Mouse (Mus musculus) limb, embryonic 15.5 days (tissue): ENCODE measurements around the gene Adck2. TPM values are rescaled to one million over a fixed set of nuclear protein-coding genes. Genes with fewer than 3 reads are reported as not detected.

Experiments
- ATAC-seq: fragments of 200-750 bp; cut with Nextera tagmentation; 2 replicates; pipeline ENCODE4 v1.8.0; 2017; ENCODE audit warnings: low read depth, moderate TSS enrichment; ENCODE audit not compliant: insufficient number of reproducible peaks, low FRiP score, low TSS enrichment
- H3K27ac ChIP-seq: fragments of 300-500 bp; sonication (generic); 2 replicates; pipeline ENCODE4 v1.5.1; 2015; ENCODE audit warnings: moderate library complexity, mild to moderate bottlenecking, inconsistent platforms
- H3K27me3 ChIP-seq: fragments of 300-500 bp; sonication (generic); 2 replicates; pipeline ENCODE4 v1.6.1; 2015; ENCODE audit warnings: inconsistent platforms
- H3K36me3 ChIP-seq: fragments of 300-500 bp; sonication (generic); 2 replicates; pipeline ENCODE4 v1.6.1; 2015; ENCODE audit warnings: inconsistent platforms
- H3K4me1 ChIP-seq: fragments of 300-500 bp; sonication (generic); 2 replicates; pipeline ENCODE4 v1.6.1; 2015; ENCODE audit warnings: inconsistent platforms
- H3K4me2 ChIP-seq: fragments of 300-500 bp; sonication (generic); 2 replicates; pipeline ENCODE4 v1.6.1; 2015; ENCODE audit warnings: mild to moderate bottlenecking, inconsistent platforms
- H3K4me3 ChIP-seq: fragments of 300-500 bp; sonication (generic); 2 replicates; pipeline ENCODE4 v1.5.1; 2015; ENCODE audit warnings: mild to moderate bottlenecking, inconsistent platforms
- H3K9ac ChIP-seq: fragments of 300-500 bp; sonication (generic); 2 replicates; pipeline ENCODE4 v1.6.1; 2015; ENCODE audit warnings: inconsistent platforms
- H3K9me3 ChIP-seq: fragments of 300-500 bp; sonication (generic); 2 replicates; pipeline ENCODE4 v1.6.1; 2016; ENCODE audit warnings: inconsistent platforms
- WGBS: fragments of 180-500 bp; shearing (Covaris S2); methylation state at CpG from one replicate; pipeline ENCODE4 v1.1.7; 2015; 5-methylcytosine and 5-hydroxymethylcytosine counted together
- polyA plus RNA-seq: library from polyadenylated mRNA; unstranded; fragments of >200 nt; fragmentation: Nextera tagmentation; extraction: Ambion mirVana; gene quantifications from 2 replicates; pipeline ENCODE4 v1.2.1, GENCODE M21; 2015

Gene Adck2
- polyA plus RNA-seq, 1 experiment from 2014 or later, result 48.3 TPM

DNA sequence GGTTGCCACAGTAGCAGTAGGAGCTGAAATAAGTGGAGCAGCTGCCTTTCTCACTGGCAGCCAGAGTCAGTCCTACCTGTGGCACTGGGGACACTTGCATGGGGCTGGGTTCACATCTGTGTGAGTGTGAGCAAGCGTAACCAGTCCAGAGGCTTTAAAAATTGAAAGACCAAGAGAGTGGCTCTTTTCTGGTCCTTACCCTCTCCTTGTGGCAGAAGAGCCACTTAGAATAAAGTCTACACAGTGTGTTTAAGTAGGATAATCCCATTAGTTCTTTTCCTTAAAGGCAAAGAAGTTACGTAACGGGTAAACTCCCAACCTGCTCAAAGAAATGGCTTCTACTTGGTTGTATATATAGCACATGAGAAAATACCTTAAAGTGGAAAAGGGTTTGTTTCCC, 27.2 kb downstream of the Adck2 start:
- Histone ChIP-seq H3K27me3 (no peaks in the 10 kb centered on the region), H3K4me2 (no peak overlapping the region), H3K4me3 (no peak overlapping the region), H3K9ac (no peak overlapping the region), H3K27ac (no peak overlapping the region), H3K9me3 (no peaks in the 10 kb centered on the region), H3K4me1 (no peaks in the 10 kb centered on the region), H3K36me3 (peaks cover 53% of the 10 kb centered on the region)
- ATAC-seq, result no peak
- whole genome bisulfite sequencing, result 95% methylated on average over 3 of the region's 3 CpGs

DNA sequence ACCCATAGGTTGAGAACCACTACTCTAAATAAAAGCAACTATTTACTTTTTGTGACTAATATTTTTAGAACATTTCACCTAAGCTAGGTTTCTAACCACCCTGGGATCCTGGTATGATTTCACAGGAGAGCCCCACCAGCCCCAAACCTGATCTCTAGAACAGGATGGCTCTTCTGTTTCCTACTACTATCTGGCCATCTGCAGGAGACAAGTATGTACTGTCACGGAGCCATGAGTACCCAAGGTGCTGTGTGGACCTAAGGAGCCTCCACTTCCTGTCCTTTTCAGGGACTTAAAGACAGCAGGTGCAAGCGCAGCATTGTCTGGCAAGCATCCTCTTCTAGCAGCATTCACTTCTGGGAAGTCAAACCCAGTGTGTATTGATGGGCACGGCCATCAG, 28.2 kb downstream of the Adck2 start:
- 82% methylated on average over 3 of the region's 3 CpGs for WGBS
- Histone ChIP-seq H3K9me3 (no peaks in the 10 kb centered on the region), H3K9ac (no peak overlapping the region), H3K27me3 (no peaks in the 10 kb centered on the region), H3K36me3 (peaks cover 46% of the 10 kb centered on the region), H3K27ac (no peak overlapping the region), H3K4me1 (no peaks in the 10 kb centered on the region), H3K4me3 (no peak overlapping the region), H3K4me2 (no peak overlapping the region)
- no peak for ATAC-seq

DNA sequence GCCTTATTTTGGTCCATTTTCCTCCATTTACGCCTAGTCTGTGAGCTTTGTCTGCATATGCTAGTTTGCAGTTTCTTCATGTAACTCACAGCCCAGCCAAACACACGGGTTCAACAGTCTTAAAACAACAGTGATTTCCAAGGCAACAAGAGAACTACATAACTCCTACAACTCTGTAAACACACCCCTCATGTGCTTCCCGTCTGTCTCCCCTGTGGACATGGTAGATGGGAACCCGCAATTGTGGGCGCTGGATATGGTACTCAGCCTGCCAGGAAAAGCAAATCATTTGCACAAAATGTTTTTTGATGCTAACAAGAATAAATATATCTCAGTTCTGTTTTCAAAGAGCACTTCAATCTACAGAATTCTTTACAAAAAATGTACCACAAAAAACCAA, 30.9 kb downstream of the Adck2 start:
- 86% methylated on average over 5 of the region's 5 CpGs for WGBS
- H3K9ac ChIP-seq, result no peak overlapping the region
- H3K4me2 ChIP-seq, result no peak overlapping the region
- no peaks in the 10 kb centered on the region for H3K27me3 ChIP-seq
- H3K4me3 ChIP-seq, result no peak overlapping the region
- no peaks in the 10 kb centered on the region for H3K9me3 ChIP-seq
- H3K36me3 ChIP-seq, result peaks cover 34% of the 10 kb centered on the region
- ATAC-seq, result no peak
- H3K27ac ChIP-seq, result no peak overlapping the region
- no peaks in the 10 kb centered on the region for H3K4me1 ChIP-seq

GRCm38 (mm10) chr6:39606056-39606455, 32.4 kb downstream of the Adck2 start:
- Histone ChIP-seq H3K9me3 (no peaks in the 10 kb centered on the region), H3K27ac (no peak overlapping the region), H3K4me3 (no peak overlapping the region), H3K4me2 (no peak overlapping the region), H3K4me1 (no peaks in the 10 kb centered on the region), H3K36me3 (peaks cover 24% of the 10 kb centered on the region), H3K27me3 (no peaks in the 10 kb centered on the region), H3K9ac (no peak overlapping the region)
- 77% methylated on average over 6 of the region's 6 CpGs for WGBS
- ATAC-seq, result no peak

DNA sequence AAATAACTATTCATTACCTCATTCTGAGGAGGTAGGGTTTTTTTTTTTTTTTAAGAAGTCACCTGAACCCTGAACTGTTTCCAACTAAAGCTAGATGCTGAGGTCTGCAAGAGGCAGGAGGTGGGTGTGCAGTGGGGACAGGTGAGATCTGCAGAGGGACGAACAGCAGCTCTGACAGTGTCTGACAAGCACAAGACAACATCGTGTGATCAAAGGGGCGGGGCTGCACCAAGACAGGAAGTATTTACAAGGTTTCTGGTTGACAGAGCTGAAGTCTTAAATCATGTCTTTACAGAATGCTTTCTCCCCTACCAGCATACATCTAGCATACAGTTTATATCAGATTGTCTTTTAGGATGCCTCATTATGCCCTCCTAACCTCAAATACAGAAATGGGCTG, 33.2 kb downstream of the Adck2 start:
- Histone ChIP-seq H3K4me1 (no peaks in the 10 kb centered on the region), H3K27ac (no peak overlapping the region), H3K4me3 (no peak overlapping the region), H3K36me3 (peaks cover 24% of the 10 kb centered on the region), H3K9me3 (no peaks in the 10 kb centered on the region), H3K4me2 (no peak overlapping the region), H3K27me3 (no peaks in the 10 kb centered on the region), H3K9ac (no peak overlapping the region)
- no peak for ATAC-seq
- WGBS, result 61% methylated on average over 3 of the region's 3 CpGs

GRCm38 (mm10) chr6:39607365-39607764, 33.7 kb downstream of the Adck2 start:
- no peaks in the 10 kb centered on the region for H3K27me3 ChIP-seq
- H3K9me3 ChIP-seq, result no peaks in the 10 kb centered on the region
- no peak overlapping the region for H3K27ac ChIP-seq
- peaks cover 21% of the 10 kb centered on the region; the same call in 1 of the 2 replicates for H3K36me3 ChIP-seq
- WGBS, result 66% methylated on average over 5 of the region's 5 CpGs
- no peaks in the 10 kb centered on the region for H3K4me1 ChIP-seq
- H3K9ac ChIP-seq, result no peak overlapping the region
- H3K4me3 ChIP-seq, result no peak overlapping the region
- ATAC-seq, result no peak
- H3K4me2 ChIP-seq, result no peak overlapping the region

DNA sequence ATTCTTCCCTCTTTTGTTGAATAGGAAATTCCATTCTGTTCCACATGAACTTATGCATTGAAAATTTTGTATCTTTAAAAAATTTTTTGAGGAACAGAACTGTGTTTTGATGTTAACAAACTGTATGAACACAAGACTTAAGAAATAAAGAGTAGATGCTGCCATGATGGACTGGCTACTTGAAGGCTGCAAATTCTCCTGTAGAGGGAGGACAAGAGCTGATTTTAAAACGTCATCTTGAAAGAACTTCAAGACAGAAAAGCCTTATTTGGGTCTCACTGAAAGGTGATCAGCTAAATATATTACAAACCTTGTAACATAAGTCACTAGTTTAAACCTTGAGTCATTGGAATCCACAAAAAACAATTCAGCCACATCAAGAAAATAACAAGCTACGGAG, 36.5 kb downstream of the Adck2 start:
- no peak for ATAC-seq
- H3K9ac ChIP-seq, result no peak overlapping the region
- no peak overlapping the region for H3K27ac ChIP-seq
- no peak overlapping the region for H3K4me2 ChIP-seq
- peaks cover 27% of the 10 kb centered on the region for H3K36me3 ChIP-seq
- 50% methylated on average over 2 of the region's 2 CpGs for WGBS
- H3K4me3 ChIP-seq, result no peak overlapping the region
- no peaks in the 10 kb centered on the region for H3K4me1 ChIP-seq
- no peaks in the 10 kb centered on the region for H3K9me3 ChIP-seq
- no peaks in the 10 kb centered on the region for H3K27me3 ChIP-seq

DNA sequence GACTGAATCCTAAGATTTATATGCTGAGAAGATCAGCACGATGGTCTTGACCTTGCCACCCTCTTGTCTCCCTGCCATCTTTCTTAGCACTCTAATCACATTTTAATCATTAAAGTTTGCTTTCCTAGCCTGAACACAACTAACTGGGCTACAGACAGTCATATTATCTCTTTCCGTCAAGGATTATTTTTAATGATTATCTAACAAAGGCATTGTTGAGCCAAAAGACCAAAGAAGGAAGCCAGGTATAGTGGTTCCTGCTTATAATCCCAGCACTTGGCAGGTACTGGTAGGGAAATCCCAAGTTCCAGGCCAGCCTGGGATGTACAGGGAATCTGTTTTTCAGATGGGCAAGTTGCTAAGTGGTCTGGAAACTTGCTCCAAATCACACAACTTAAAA, 37.6 kb downstream of the Adck2 start:
- Histone ChIP-seq H3K9ac (no peak overlapping the region), H3K4me2 (no peak overlapping the region), H3K27ac (no peak overlapping the region), H3K36me3 (peaks cover 36% of the 10 kb centered on the region), H3K9me3 (no peaks in the 10 kb centered on the region), H3K27me3 (no peaks in the 10 kb centered on the region), H3K4me1 (no peaks in the 10 kb centered on the region), H3K4me3 (no peak overlapping the region)
- 93% methylated on average over 2 of the region's 2 CpGs for WGBS
- ATAC-seq, result no peak

Other genes with a start within 250 kb of the Adck2 start
- 59.1 and 64.5 TPM in 2 replicates for gene Slc37a3, start 196.2 kb upstream of the Adck2 start, polyA plus RNA-seq
- gene Rab19, start 192.7 kb upstream of the Adck2 start, polyA plus RNA-seq, result 1.3 and 1.4 TPM in 2 replicates
- gene Mkrn1, start 153.4 kb upstream of the Adck2 start, polyA plus RNA-seq, result 47.8 and 59.8 TPM in 2 replicates
- gene Dennd2a, start 16.0 kb upstream of the Adck2 start, polyA plus RNA-seq, result 16.6 and 21.7 TPM in 2 replicates
- 1.6 and 3.1 TPM in 2 replicates for gene Gm42420, start 11.9 kb downstream of the Adck2 start, polyA plus RNA-seq
- gene Ndufb2, start 18.7 kb downstream of the Adck2 start, polyA plus RNA-seq, result 272 and 308 TPM in 2 replicates
- gene Braf, start 151.6 kb downstream of the Adck2 start, polyA plus RNA-seq, result 15.1 and 16.5 TPM in 2 replicates
- 139 and 166 TPM in 2 replicates for gene Mrps33, start 237.1 kb downstream of the Adck2 start, polyA plus RNA-seq